ENCODE assay signal across 11 mouse cellular contexts in the genomic region with DNA sequence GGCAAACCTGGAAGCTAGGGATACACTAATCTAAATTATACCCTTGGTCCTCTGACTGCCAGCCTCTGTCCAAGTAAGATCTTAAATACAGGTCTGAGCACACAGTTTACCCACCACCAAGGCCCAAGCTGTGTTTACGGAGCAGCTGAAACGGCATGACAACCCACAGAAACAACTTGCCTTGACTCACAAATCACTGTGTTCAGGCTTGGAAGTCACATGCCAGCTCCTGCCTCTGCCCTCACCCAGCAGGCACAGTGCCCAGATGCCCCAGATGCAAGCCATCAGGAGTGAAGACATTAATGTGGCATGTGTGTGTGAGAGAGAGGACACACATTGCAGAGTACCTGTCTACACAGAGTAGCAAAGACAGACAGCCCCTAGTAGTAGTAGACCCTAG.
DNase-seq lines count a peak whose midpoint lies in the region.
"Had no signal": no experiment of that assay in that cellular context is flagged by ENCODE, and none has a peak within 500 bp of the region (broad histone marks: within the 10 kb centered on the region; RNA-seq: fewer than 3 reads in every experiment).

No protein-coding gene starts in this region.

- DNase-seq in heart, postnatal 4 days, result peak; percentile 37
- no peak for DNase-seq in heart, adult 9 months (ENCODE audit: low spot score in 2 of 2)
- DNase-seq in 3134 (ENCODE audit: extremely low read depth, insufficient read length, low spot score), result peak; percentile 40
- DNase-seq in 3T3-L1 (ENCODE audit: low read depth, low spot score), result peak; percentile 78
- DNase-seq in adrenal gland, postnatal 14 days, result peak; percentile 74
- DNase-seq in spleen, adult 18-20 months, result no peak
- DNase-seq in testis, postnatal 14 days (ENCODE audit: low spot score), result no peak
- DNase-seq: cerebellum, adult 2 months; kidney, postnatal 36 days; layer of hippocampus, postnatal 36 days; thymus, postnatal 4 days had no signal

Comparison
In these comparisons a context has a peak if more than half of its experiments do, and no peak if none do; other contexts are left out.
1. DNase-seq: peak in heart, postnatal 4 days (single experiment), 3134 (single experiment), 3T3-L1 (single experiment) and adrenal gland, postnatal 14 days (single experiment); none in heart, adult 9 months (0 of 2), spleen, adult 18-20 months (0 of 2) and testis, postnatal 14 days (single experiment).